Mouse (Mus musculus) adipocyte (in vitro differentiated cells): Measurements from ENCODE around the gene Skida1.

Experiments
- DNase-seq: peaks from one replicate; pipeline ENCODE4 v3.0.0-alpha.2; 2016; ENCODE audit warnings: low spot score

Gene Skida1

DNA sequence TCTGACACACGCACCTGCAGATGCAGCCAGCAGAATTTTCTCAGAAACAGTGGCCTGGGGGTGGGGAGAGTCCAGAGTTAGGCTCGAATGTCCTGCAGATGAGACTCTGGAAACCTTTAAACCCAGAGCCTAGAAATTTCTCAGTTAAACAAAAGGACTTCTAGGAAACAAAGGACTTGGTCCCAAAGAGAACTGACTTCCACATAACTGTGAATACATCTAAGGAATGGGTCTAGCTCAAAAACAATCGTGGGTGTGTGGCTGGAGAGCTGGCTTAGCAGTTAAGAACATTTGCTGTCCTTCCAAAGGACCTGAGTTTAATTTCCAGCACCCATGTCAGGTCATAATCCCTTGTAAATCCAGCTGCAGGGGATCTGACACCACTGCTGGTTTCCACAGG is 33.3 kb downstream of the Skida1 start:
- no peak for DNase-seq

DNA sequence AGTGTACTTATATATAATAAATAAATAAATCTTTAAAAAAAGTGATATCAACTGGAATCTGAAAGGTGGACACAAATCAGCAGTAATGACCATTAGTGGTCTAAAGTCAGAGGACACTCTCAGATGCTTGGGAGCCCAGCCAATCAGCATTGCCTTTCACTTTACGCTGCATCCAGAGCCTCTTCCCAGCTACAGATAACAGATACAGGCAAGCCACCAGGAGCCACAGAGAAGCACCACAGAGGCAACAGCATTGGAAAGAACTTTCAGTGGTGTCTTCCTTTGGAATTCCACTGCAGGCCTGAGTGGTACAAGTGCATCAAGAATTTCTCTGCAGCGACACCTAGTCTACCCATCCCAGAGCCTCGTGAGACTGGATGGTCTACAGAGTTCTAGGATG is 36.0 kb downstream of the Skida1 start:
- DNase-seq = no peak

DNA sequence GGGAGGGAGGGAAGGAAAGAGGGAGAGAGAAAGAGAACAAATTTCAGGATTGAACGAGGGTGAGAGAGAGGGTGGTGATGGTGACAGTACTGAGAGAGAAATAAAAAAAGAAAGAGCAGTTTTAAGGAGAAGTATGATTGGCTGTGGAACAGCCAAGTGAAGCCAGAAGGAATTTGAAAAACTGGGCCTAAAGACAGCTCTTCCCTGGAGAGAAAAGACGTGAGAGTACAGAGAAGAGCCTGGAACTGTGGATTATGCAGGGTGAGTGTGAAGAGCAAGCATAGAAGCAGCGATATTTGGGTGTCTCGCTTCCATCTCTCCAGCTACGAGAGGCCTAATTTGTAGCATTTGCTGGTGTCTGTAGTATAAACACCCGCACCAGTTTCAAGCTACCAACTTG is 37.6 kb downstream of the Skida1 start:
- DNase-seq = no peak

DNA sequence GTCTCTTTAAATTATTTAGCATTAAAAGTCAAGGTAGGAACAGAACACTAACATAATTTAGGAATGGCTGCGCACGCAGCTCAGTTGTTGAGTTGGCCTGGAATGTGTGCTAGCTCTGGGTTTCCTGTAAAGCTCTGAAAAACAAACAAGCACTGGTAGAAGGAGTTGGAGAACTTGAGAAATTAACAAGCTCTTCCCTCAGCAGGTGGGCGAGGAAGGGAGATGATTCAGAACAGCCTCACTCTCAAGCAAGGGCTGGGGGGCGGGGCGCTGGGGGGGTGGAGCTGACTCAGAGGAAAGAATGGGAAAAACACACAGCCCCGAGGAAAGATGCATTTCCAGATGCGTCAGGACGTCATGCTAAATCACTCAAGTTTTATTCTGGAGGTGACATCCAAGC is 43.7 kb downstream of the Skida1 start:
- DNase-seq = no peak

DNA sequence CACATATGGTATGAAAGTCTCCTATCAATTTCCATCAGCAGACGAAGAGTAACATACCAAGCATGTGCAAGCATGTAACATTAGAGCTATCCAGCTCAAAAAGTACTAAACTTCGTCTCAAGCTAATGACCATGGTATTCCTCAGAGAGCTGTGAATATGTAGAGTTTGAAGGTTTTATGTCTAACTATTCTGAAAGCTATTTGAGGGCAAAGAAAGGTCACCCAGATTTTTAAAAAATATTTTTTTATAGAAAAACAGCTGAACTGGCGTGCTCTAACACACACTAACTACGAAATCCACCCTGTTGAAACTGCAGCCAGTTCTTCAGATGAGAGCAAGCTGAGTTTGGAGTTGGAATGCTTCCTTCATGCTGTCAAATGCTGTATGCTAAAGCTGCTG is 44.6 kb downstream of the Skida1 start:
- no peak for DNase-seq

DNA sequence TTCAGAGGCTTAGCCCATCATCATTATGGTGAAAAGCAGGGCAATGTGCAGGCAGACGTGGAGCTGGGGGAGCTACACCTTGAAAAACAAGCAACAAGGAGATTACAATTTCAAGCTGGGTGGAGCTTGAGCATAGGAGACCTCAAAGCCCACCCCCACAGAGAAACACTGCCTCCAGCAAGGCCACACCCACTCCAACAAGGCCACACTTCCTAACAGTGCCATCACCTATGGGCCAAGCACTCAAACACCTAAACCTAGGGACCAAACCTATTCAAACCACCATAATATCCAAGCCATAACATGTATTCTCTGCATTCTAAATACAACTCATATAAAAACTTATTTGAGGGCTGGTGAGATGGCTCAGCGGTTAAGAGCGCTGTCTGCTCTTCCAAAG is 46.5 kb downstream of the Skida1 start:
- DNase-seq = no peak

DNA sequence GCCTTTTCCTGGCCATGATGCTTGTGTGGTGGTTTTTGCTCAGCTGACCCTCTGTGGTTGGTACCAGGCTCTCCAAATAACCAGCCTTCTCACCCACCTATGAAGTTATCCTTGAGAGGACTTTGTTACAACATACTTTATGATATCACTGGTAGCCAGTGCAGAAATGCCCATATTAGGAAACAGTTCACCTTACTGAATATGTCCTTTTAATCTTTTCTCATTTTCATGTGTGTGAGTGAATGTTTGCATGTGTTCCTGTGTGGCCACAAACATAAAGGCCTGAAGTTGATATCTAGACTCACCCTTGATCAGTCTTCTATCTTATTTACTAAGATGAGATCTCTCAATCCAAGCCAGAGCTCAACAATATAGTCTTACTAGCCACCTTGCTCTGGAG is 52.0 kb downstream of the Skida1 start, which contains the start of gene H2al2a:
TSS of gene H2al2a (minus strand) at position 101 of the 400 bp plus-strand sequence.
- no peak for DNase-seq
